Mouse (Mus musculus) c-Kit-positive CD71-negative TER-119-negative erythroid progenitor cells, embryonic 14.5 days (primary cell): ENCODE data around the gene Uba7.
"Not testable (repeated sequence)": the region's sequence is repeated elsewhere in the genome, so short reads cannot be mapped to it uniquely, and the experiment has no call there.

Experiments used
- DNase-seq: peaks from one replicate; pipeline ENCODE4 v3.0.0-alpha.2; 2013; ENCODE audit warnings: low read depth

Gene Uba7

DNA sequence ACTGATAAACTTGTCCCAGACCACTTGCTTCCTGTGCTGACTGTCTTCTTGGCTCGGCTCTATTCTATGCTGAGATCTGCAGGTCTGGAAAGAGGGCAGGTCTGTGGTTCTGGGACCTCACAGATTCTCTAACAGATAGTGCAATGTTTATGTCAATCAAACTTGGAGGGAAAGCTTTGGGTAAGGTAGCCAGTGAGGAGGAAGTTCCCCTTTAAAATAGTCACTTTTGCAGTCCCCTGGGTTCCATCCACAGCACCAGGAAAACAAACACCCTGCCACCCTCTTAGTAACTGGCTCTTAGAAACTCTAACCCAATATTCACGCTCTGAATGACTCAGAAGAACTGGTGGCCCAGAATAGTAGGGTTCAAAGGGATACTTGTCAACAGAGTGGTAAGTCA, 19.2 kb downstream of the Uba7 start:
- no peak for DNase-seq

DNA sequence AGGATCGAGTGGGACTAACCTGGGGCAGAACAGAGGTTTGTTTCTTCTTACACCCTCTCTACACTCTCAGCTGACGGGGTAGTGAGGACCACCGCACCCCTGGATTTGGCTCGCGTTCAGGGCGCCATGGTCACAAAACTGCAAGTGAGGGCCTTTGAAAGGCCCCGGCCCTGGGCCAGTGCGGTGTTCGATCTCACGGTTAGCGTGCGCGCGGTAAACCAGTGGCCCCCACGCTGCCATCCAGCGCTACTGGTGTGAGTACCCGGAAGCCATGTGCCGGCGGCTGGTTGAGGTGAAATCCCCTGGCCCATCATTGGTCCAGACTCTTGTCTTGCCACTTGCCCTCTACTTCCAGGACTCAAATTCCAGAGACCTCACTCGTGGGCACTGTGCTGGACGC, 20.2 kb downstream of the Uba7 start:
- no peak for DNase-seq

DNA sequence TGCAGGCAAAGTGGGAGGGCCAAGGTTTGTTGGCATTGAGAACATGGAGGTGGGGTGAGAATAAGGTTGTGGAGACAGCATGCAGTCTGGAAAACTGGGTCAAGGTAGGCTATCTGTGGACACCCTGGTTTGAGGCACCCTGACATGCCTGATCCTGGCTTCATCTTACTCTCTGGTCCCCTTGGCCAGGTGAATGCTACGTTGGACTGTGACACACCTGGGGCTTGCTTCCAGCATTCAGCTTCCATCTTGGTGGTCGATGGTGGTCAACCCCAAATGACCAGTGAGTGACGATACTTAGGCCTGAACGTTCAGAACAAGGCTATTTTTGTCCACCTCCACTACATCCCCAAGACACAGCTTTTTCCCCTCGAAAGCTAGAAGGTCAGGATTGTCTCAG, 20.7 kb downstream of the Uba7 start, which contains the start of gene Gm20662:
Gm20662 (plus strand) TSS at position 301 of the 400 bp plus-strand sequence.
- no peak for DNase-seq

DNA sequence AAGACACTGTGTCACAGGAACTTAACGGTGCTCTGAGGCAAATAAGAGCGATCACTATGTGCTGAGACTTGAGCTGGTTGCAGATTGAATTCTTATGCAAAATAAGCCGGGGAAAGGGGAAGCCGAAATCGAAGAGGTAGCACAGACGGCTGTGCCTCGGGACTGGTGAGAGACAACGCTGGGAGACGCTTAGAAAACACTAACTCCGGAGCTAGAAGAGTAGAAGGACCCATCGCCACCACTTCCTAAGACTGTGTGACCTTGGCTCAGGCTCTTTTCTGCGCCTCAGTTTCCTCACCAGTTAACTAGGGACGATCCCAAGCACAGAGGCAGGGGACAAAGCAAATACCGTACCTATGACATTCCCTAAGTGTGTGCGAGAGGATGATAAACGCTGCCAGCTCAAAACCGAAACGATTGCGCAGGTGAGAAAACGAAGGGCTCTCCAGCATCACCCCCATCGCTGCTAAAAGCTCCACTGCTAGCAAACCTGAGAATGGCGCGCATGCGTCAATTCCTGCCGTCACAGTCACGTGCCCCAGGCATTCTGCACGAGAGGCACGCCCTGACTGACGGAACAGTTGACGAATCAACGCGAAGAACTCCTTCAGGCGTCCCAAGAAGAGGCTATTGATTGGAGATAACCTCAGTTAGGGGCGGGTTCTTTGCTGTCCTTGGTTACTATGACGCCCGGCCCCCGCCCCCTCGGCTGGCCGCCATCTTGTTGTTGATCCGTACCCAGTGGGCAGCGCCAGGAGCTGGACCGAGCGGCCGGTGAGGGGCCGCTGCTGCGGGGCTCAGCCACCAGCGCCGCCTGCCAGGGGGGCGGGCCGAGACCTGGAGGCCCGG, 26.8 kb downstream of the Uba7 start, which contains the start of gene Ip6k1:
Ip6k1 (plus strand) TSS at position 580 of the 849 bp plus-strand sequence.
- DNase-seq, result peak; percentile 100

DNA sequence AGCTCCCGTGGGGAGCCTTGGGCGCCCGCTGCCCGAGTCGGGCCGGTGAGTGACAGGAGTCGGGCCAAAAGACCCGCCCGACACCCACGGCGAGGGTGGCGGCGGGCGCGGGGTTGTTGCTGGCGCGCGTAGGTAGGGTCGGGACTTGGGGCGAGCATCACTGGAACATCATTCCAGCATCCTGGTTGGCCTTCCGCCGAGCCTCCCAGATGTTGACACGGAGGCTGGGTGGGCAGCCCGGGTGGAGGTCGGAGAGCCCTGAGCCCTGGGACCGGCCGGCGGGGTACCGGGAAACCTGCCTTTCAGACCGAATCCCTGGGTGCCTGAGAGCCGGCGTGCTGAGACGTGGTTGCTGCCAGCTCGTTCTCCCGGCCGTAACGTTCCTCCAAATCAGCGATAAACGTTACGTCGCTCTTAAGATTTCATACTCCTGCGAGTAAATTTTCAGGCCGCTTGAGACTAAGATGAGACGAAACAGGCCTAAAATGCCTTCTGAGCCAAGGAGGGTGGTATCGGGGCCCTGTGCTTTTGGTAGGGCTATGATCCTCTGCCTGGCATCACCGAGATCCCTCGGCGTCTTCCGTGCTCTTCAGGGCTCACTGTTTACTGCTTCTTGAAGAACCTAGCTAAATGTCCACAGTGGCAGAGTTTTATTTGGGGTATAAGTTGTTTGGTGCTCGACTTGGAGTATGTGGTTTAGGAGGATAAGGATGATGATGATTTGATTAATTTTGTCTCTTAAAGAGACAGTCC, 27.6 kb downstream of the Uba7 start:
- DNase-seq, result no peak

DNA sequence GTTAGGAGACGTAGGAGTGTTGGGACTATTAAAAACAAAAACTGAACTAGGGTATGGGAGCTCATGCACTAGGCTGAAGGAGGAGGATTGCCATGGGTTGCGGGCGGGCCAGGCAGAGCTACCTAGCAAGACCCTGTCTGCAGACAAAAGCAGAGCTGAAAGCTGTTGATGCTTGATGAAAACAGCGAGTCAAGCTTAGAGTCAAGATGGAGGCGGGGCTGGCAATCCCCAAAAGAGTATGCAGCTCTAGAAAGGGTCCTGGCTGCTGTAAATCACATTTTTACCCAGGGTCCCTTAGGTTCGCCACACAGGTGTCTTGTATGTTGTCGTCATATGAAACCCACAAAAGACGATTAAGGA, 28.2 kb downstream of the Uba7 start:
- no peak for DNase-seq

DNA sequence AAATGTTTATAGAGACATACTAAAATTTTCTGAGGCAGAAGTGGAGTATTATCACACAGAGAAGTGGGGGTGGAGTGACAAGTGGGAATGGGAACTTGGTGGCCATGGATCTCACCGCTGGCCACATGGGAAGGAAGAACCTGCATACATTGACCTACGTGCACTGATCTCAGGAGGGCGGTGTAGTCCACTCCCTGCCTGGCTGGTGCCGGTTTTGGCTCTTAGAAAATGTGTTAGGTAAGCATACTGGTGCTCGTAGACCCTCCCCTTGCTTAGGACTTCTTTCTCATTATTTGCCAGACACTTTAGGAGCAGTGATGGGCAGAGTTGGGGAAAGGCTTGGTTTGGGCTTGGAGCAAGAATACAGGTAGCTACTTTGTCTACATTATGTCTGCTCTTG, 32.7 kb downstream of the Uba7 start:
- no peak for DNase-seq

DNA sequence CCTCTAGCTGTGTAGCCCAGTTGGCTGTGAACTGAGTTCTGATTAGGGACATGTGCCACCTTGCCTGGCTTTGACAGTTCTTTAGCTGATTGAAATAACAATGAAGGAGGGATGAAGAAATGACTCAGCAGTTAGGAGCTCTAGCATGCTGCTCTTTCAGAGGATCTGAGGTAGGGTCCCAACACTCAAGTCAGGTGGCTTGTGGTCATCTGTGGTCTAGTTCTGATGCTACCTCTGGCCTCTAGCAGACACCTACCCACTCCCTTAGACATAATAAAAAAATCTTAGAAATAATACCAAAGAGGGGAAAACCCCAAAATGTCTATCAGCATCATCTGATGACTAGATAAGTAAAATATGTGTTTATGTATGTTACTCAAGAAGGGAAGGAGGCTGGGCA, 35.1 kb downstream of the Uba7 start:
- no peak for DNase-seq

DNA sequence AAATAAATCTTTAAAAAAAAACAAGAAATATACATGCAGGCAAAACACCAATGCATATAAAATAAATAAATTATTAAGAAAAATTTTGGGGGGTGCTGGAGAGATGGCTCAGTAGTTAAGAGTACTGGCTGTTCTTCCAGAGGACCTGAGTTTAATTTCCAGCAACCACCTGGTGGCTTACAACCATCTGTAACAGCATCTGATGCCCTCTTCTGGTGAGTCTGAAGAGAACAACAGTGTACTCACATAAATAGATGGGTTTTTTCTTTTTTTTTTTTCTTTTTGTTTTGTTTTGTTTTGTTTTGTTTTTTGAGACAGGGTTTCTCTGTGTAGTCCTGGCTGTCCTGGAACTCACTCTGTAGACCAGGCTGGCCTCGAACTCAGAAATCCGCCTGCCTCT, 38.3 kb downstream of the Uba7 start:
- not testable (repeated sequence) for DNase-seq

DNA sequence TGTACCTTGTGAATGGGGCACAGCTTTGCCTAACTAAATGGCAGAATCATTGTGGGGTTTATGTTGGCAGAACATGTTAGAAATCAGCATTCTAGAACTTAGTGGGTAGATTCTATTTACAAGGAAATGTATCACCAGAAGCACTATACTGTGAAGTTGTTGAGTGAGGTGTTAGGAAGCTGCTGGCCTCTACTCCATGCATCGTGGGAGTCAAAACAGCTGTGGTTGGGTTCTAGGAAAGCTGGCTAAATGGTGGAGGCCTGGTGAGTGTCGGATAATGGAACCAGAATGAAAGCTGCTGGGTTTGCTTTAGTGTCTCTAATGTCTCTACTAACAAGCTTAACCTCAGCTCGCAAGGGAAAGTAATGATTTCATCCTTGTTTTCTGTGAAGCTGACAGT, 41.8 kb downstream of the Uba7 start:
- no peak for DNase-seq

DNA sequence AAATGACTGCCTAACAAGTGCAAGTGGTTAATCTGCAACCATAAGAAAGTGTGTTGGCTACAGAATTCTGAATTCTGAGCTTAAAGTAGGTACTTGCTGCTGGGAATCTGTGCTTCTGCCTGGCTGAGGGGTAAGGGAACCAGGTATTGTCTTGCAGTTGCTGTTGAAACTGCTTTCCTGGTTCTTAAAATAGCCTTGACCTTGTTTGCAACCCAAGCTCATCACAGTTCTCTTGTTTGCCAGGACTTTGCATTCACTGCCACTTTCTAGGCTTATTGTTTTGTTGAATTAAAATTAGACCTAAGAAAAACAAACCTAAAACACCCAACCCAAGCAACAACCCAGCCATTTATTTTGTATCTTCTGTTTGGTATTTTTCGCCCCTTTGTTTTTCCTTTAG, 45.4 kb downstream of the Uba7 start:
- no peak for DNase-seq

DNA sequence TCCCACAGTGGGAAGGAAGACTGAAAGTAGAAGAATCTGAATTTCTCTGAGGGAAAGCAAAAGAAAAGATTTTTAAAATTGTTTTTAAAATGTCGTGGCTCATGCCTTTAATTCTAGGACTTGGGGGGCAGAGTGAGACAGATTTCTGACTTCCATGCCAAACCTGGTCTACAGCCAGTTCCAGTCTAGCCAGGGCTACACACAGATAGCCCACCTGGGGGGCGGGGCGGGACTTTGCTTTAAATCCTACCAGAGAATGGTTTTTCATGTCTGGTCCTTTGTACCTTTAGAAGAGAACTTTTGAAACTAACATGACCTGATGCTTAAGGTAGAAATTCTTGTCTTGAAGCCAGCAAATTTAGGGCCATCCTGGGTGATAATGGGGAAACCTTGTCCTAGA, 47.9 kb downstream of the Uba7 start:
- DNase-seq, result no peak

DNA sequence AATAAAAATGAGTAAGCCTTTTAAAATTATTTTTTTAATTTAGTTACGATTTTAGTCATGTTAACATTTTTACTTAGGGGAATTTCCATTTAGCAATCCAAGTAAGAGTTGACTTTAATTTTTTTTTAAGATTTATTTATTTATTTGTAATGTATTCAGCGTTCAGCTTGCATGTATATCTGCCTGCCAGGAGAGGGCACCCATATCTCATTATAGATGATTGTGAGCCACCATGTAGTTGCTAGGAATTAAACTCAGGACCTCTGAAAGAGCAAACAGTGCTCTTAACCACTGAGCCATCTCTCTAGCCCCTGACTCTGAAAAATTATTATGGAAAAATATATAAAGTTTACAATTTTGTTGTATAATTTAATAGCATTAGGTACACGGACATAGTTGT, 51.3 kb downstream of the Uba7 start:
- DNase-seq, result no peak

DNA sequence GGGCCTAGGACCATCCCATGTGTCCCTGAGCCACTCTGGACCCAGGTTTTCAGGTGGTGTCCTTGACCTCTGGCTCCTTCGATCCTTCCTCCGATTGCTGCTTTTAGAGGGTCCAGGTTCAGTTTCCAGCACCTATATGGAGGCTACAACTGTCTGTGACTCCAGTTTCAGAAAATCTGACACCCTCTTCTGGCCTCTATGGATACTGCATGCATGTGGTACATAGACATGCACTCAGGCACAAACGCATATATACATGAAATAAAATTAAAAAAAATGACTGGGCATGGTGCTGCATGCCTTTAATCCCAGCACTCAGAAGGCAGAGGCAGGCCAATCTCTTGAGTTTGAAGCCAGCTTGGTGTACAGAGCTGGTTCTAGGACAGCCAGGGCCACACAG, 52.6 kb downstream of the Uba7 start:
- no peak for DNase-seq

DNA sequence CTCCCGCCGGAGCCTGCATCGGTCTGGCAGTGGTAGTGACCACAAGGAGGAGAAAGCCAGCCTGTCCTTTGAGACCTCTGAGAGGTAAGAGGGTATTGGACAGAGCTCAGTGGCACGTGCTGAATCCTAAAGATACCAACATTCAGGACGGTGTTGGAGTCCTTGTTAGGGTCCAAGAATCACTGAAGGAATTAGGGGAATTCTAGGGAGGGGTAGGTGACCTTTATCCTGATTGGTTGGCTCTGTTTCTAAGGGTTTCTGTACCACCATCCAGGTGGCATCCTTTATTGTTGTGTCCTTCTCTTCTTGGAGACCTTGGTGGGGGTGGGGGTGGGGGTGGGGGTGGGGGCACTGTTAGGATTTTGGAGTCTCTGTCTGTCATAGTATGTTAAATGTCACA, 56.8 kb downstream of the Uba7 start:
- DNase-seq, result no peak
